Mouse (Mus musculus) kidney, embryonic 16.5 days (tissue): ENCODE measurements around the gene Jazf1. TPM values are rescaled to one million over a fixed set of nuclear protein-coding genes. Genes with fewer than 3 reads are reported as not detected.

Experiments
- ATAC-seq: fragments of 200-750 bp; cut with Nextera tagmentation; 2 replicates; pipeline ENCODE4 v1.8.0; 2017; ENCODE audit warnings: moderate TSS enrichment; ENCODE audit not compliant: low FRiP score, low TSS enrichment
- H3K27ac ChIP-seq: fragments of 300-500 bp; sonication (generic); 2 replicates; pipeline ENCODE4 v1.5.1; 2014; ENCODE audit warnings: low read length
- H3K27me3 ChIP-seq: fragments of 300-500 bp; sonication (generic); 2 replicates; pipeline ENCODE4 v1.6.1; 2014; ENCODE audit warnings: low read length, control low read depth, mixed read lengths; ENCODE audit not compliant: insufficient read depth
- H3K36me3 ChIP-seq: fragments of 300-500 bp; sonication (generic); 2 replicates; pipeline ENCODE4 v1.6.1; 2014; ENCODE audit warnings: low read length, control low read depth, mixed read lengths; ENCODE audit not compliant: insufficient read depth
- H3K4me1 ChIP-seq: fragments of 300-500 bp; sonication (generic); 2 replicates; pipeline ENCODE4 v1.6.1; 2014; ENCODE audit warnings: low read length, control low read depth, mixed read lengths; ENCODE audit not compliant: insufficient read depth
- H3K4me2 ChIP-seq: fragments of 300-500 bp; sonication (generic); replicated peaks from 2 replicates; pipeline ENCODE4 v1.6.1; 2014; ENCODE audit warnings: low read depth, low read length
- H3K4me3 ChIP-seq: fragments of 300-500 bp; sonication (generic); 2 replicates; pipeline ENCODE4 v1.5.1; 2014; ENCODE audit warnings: mild to moderate bottlenecking, low read length
- H3K9ac ChIP-seq: fragments of 300-500 bp; sonication (generic); replicated peaks from 2 replicates; pipeline ENCODE4 v1.6.1; 2014; ENCODE audit warnings: low read length
- H3K9me3 ChIP-seq: fragments of 300-500 bp; sonication (generic); 2 replicates; pipeline ENCODE4 v1.6.1; 2016; ENCODE audit warnings: low read length, control low read depth
- WGBS: fragments of 180-500 bp; shearing (Covaris S2); extraction: QIAGEN DNeasy Blood & Tissue Kit; methylation state at CpG from one replicate; pipeline ENCODE4 v1.1.7; 2014; 5-methylcytosine and 5-hydroxymethylcytosine counted together
- polyA plus RNA-seq: library from polyadenylated mRNA; unstranded; fragments of >200 nt; fragmentation: Nextera tagmentation; extraction: Ambion mirVana; gene quantifications from 2 replicates; pipeline ENCODE4 v1.2.1, GENCODE M21; 2015

Jazf1 gene
- polyA plus RNA-seq, 1 experiment from 2014 or later = 3.3 TPM

- no peak overlapping the region for H3K27ac ChIP-seq
- no peak overlapping the region for H3K4me2 ChIP-seq
- H3K36me3 ChIP-seq = no peaks in the 10 kb centered on the region
- peaks cover 24% of the 10 kb centered on the region for H3K4me1 ChIP-seq
- ATAC-seq = 0 out of 2 replicates have a peak, but pooled peaks have one; percentile 50
- H3K9me3 ChIP-seq = no peaks in the 10 kb centered on the region
- no peak overlapping the region for H3K9ac ChIP-seq
- 51% methylated on average over 15 of the region's 15 CpGs for WGBS
- H3K27me3 ChIP-seq = peaks cover 6% of the 10 kb centered on the region
- no peak overlapping the region for H3K4me3 ChIP-seq
Measured at GRCm38 (mm10) chr6:52836201-52836950, 232.1 kb downstream of the Jazf1 start.

- no peak overlapping the region for H3K4me2 ChIP-seq
- no peak overlapping the region for H3K27ac ChIP-seq
- H3K4me3 ChIP-seq = no peak overlapping the region
- no peaks in the 10 kb centered on the region for H3K36me3 ChIP-seq
- H3K9me3 ChIP-seq = no peaks in the 10 kb centered on the region
- H3K4me1 ChIP-seq = peaks cover 10% of the 10 kb centered on the region
- 84% methylated on average over 2 of the region's 2 CpGs for WGBS
- no peak for ATAC-seq
- no peak overlapping the region for H3K9ac ChIP-seq
- H3K27me3 ChIP-seq = no peaks in the 10 kb centered on the region
Measured at GRCm38 (mm10) chr6:52827752-52828277, 240.6 kb downstream of the Jazf1 start.

- ATAC-seq = no peak
- Histone ChIP-seq H3K36me3 (no peaks in the 10 kb centered on the region), H3K4me1 (peaks cover 10% of the 10 kb centered on the region), H3K27me3 (no peaks in the 10 kb centered on the region), H3K9me3 (no peaks in the 10 kb centered on the region), H3K4me3 (no peak overlapping the region), H3K4me2 (no peak overlapping the region), H3K27ac (no peak overlapping the region), H3K9ac (no peak overlapping the region)
- WGBS = 72% methylated on average over 5 of the region's 5 CpGs
Measured at GRCm38 (mm10) chr6:52825535-52825934, 242.9 kb downstream of the Jazf1 start.

- Histone ChIP-seq H3K27ac (no peak overlapping the region), H3K9me3 (no peaks in the 10 kb centered on the region), H3K4me3 (no peak overlapping the region), H3K9ac (no peak overlapping the region), H3K36me3 (no peaks in the 10 kb centered on the region), H3K4me1 (peaks cover 10% of the 10 kb centered on the region), H3K27me3 (no peaks in the 10 kb centered on the region), H3K4me2 (no peak overlapping the region)
- 60% methylated on average over 3 of the region's 3 CpGs for WGBS
- no peak for ATAC-seq
Measured at GRCm38 (mm10) chr6:52824977-52825482, 243.4 kb downstream of the Jazf1 start.

- no peaks in the 10 kb centered on the region for H3K36me3 ChIP-seq
- H3K4me1 ChIP-seq = peaks cover 10% of the 10 kb centered on the region
- H3K9ac ChIP-seq = no peak overlapping the region
- H3K9me3 ChIP-seq = no peaks in the 10 kb centered on the region
- H3K27me3 ChIP-seq = no peaks in the 10 kb centered on the region
- no peak overlapping the region for H3K27ac ChIP-seq
- no peak overlapping the region for H3K4me2 ChIP-seq
- no peak for ATAC-seq
- no peak overlapping the region for H3K4me3 ChIP-seq
- WGBS = 17% methylated on average over 7 of the region's 7 CpGs
Measured at GRCm38 (mm10) chr6:52823064-52823463, 245.4 kb downstream of the Jazf1 start.

- no peak for ATAC-seq
- Histone ChIP-seq H3K36me3 (no peaks in the 10 kb centered on the region), H3K9me3 (no peaks in the 10 kb centered on the region), H3K4me3 (no peak overlapping the region), H3K4me1 (peaks cover 12% of the 10 kb centered on the region), H3K27me3 (no peaks in the 10 kb centered on the region), H3K27ac (no peak overlapping the region), H3K9ac (no peak overlapping the region), H3K4me2 (no peak overlapping the region)
- 69% methylated on average over 2 of the region's 2 CpGs for WGBS
Measured at GRCm38 (mm10) chr6:52822625-52823024, 245.8 kb downstream of the Jazf1 start.

- Histone ChIP-seq H3K9ac (no peak overlapping the region), H3K27ac (no peak overlapping the region), H3K4me2 (no peak overlapping the region), H3K4me1 (peaks cover 16% of the 10 kb centered on the region), H3K27me3 (no peaks in the 10 kb centered on the region), H3K9me3 (no peaks in the 10 kb centered on the region), H3K4me3 (no peak overlapping the region), H3K36me3 (no peaks in the 10 kb centered on the region)
- 79% methylated on average over 8 of the region's 8 CpGs for WGBS
- no peak for ATAC-seq
Measured at GRCm38 (mm10) chr6:52819353-52819752, 249.1 kb downstream of the Jazf1 start.

- no peak overlapping the region for H3K9ac ChIP-seq
- H3K4me3 ChIP-seq = no peak overlapping the region
- H3K27me3 ChIP-seq = no peaks in the 10 kb centered on the region
- H3K27ac ChIP-seq = no peak overlapping the region
- no peaks in the 10 kb centered on the region for H3K36me3 ChIP-seq
- no peak overlapping the region for H3K4me2 ChIP-seq
- WGBS = 88% methylated on average over 4 of the region's 4 CpGs
- no peaks in the 10 kb centered on the region for H3K9me3 ChIP-seq
- H3K4me1 ChIP-seq = peaks cover 10% of the 10 kb centered on the region
- no peak for ATAC-seq
Measured at GRCm38 (mm10) chr6:52818041-52818440, 250.4 kb downstream of the Jazf1 start.

- no peak for ATAC-seq
- 66% methylated on average over 10 of the region's 10 CpGs for WGBS
- Histone ChIP-seq H3K36me3 (no peaks in the 10 kb centered on the region), H3K4me3 (no peak overlapping the region), H3K9me3 (no peaks in the 10 kb centered on the region), H3K4me2 (no peak overlapping the region), H3K27me3 (no peaks in the 10 kb centered on the region), H3K4me1 (peaks cover 9% of the 10 kb centered on the region), H3K27ac (no peak overlapping the region), H3K9ac (no peak overlapping the region)
Measured at GRCm38 (mm10) chr6:52817203-52817874, 251.1 kb downstream of the Jazf1 start.
